Mouse (Mus musculus): Measurements from ENCODE around the gene Nptx2. TPM values are rescaled to one million over a fixed set of nuclear protein-coding genes. Genes with fewer than 3 reads are reported as not detected.
A peak's percentile ranks its signal among the peaks of the same experiment; 100 is the strongest.

Nptx2 gene
- total RNA-seq (2021) = under 1 TPM; 0.27 to 0.58 TPM
- long read RNA-seq, experiment 1 = 0 reads
- long read RNA-seq, experiment 2 = 0 reads

DNA sequence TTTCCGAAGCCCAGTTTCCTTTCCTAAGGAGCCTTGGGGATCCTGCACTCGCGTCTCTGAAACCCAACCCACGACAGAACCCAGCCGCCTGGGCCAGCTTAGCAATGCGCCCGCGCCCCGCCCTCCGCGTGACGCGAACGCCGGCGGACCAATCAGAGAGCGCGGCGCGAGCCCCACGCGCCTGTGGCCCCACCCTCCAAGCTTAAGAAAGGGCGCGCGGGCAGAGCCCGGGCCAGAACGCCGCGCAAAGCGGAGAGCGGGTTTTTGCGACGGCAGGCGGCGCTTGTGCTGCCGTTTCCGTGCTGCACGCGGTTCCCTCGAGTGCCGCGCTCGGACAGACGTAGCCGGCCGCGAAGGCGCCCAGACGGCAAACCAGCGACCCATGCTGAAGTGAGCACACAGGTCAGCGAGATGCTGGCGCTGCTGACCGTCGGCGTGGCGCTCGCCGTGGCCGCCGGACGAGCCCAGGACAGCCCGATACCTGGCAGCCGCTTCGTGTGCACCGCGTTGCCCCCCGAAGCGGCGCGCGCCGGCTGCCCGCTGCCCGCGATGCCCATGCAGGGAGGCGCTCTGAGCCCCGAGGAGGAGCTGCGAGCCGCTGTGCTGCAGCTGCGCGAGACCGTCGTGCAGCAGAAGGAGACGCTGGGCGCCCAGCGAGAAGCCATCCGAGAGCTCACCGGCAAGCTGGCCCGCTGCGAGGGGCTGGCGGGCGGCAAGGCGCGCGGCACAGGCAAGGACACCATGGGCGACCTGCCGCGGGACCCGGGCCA lies at the start of gene Nptx2:
Nptx2 (plus strand) TSS at position 250 of the 770 bp plus-strand sequence.
- DNase-seq (ENCODE audit: low spot score in 2 of 2) = peak; percentile 77 to 84

GRCm38 (mm10) chr5:144496481-144496880 lies 49.2 kb upstream of the Nptx2 start:
- DNase-seq (ENCODE audit: low spot score in 2 of 2) = no peak

- no peak for DNase-seq (ENCODE audit: low spot score in 2 of 2)
Measured at GRCm38 (mm10) chr5:144504239-144504638, 41.5 kb upstream of the Nptx2 start.

DNA sequence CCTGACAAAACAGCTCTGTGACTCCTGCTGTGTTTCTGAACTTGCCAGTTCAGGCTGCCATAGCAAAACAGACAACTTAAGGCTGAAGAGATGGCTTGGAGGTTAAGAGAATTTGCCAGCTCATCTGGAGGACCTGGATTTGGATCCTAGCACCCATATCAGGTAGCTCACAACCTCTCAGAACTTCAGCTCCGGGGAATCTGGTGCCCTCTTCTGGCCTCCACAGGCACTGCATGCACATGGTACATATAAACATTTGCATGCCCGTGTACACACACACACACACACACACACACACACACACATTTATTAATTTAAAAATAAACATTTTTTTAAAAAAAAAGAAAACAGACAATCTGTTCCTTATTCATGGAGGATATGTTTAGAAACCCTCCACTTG lies 40.0 kb upstream of the Nptx2 start:
- DNase-seq (ENCODE audit: low spot score in 2 of 2) = no peak

DNA sequence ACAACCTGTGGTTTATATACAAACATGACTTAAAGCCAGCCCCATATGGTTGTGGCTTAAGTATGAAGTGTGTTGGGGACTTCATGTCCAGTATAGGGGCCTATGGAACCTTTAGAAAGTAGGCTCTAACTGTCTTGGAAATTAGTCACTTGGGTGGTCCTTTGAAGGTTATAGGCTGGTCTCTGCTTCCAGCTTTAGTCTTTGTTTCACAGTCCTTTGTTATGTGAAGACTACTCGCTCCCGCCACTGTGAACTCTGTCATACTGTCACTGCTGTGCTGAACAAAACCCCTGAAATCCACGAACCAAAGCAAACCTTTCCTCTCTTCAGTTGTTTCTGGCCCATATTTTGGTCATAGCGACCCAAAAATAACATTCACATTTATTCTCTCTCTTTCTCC lies 39.5 kb upstream of the Nptx2 start:
- no peak for DNase-seq (ENCODE audit: low spot score in 2 of 2)

- no peak for DNase-seq (ENCODE audit: low spot score in 2 of 2)
Measured at GRCm38 (mm10) chr5:144506689-144507552, 38.8 kb upstream of the Nptx2 start.

DNA sequence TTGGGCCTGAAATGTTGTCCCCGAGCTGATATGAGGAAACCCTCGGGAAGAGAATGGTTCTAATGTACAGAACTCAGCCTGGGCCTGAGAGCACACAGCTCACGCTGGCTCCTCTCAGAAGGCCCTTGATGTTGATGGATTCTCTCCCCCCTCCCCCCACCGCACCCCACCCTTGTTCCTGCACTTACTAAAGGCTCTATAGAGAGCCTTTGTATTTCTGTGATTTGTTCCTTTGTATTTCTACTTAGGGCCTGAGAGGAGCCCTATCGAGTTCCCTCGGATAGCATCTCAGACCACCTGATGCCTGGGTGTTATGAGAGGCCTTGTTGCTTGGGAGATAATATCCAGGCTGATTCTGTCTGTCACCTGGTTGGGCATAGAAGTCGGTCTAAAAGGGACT lies 36.3 kb upstream of the Nptx2 start:
- DNase-seq (ENCODE audit: low spot score in 2 of 2) = no peak

DNA sequence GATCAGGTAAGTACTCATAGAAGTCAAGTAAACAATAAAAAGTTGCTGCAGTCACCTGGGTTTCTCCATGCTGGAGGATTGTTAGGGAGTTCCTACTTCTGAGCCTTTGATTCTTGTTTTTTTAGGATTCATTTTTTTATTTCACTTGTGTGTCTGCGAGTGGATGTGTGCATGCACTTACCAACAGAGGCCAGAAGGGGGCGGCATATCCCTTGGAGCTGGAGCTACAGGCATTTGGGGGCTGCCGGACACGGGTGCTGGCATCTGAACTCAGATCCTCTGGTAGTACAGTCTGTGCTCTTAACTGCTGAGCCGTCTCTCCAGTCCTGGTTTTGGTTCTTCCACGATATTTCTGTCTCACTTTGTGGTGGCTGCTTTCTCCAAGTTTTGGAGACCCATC lies 31.0 kb upstream of the Nptx2 start:
- DNase-seq (ENCODE audit: low spot score in 2 of 2) = no peak

- DNase-seq (ENCODE audit: low spot score in 2 of 2) = no peak
Measured at GRCm38 (mm10) chr5:144515241-144515640, 30.5 kb upstream of the Nptx2 start.

- DNase-seq (ENCODE audit: low spot score in 2 of 2) = no peak
Measured at GRCm38 (mm10) chr5:144520096-144520495, 25.6 kb upstream of the Nptx2 start.

DNA sequence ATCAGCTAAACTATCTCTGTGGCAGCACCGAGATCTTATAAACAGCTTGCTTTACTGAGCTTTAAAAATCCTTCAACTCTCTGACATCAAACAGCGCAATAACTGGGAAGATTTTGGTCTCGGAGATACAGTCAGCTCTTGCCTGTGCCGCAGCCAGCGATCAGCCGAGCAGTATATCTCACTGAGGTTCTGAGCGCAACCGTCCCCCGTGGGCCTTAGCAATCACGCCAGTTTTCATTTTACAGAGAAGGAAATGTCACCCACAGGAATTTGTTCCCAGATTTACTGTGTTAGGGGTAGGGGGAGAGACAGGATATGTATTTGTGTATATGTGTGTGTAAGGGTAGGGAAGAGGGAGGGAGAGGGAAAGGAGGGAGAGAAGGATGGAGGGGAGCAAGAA lies 20.9 kb upstream of the Nptx2 start:
- DNase-seq (ENCODE audit: low spot score in 2 of 2) = no peak

DNA sequence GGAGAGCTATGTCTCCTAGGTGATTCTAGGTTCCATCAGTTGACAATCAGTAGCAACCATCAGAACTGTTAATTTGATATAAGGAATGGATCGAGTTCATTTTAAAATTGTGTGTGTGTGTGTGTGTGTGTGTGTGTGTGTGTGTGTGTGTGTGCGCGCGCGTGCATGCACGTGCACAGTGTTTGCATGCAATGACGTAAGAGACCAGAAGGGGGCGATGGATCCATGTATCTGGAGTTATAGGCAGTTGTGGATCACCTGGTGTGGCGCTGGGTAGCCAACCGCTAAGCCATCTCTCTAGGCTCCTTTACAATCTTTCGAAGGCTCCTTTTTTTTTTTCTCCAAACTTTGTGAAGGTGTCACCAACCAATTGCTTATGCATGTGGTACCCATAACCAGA lies 16.6 kb upstream of the Nptx2 start:
- DNase-seq (ENCODE audit: low spot score in 2 of 2) = no peak

- DNase-seq (ENCODE audit: low spot score in 2 of 2) = no peak
Measured at GRCm38 (mm10) chr5:144542711-144543308, 2.9 kb upstream of the Nptx2 start.

DNA sequence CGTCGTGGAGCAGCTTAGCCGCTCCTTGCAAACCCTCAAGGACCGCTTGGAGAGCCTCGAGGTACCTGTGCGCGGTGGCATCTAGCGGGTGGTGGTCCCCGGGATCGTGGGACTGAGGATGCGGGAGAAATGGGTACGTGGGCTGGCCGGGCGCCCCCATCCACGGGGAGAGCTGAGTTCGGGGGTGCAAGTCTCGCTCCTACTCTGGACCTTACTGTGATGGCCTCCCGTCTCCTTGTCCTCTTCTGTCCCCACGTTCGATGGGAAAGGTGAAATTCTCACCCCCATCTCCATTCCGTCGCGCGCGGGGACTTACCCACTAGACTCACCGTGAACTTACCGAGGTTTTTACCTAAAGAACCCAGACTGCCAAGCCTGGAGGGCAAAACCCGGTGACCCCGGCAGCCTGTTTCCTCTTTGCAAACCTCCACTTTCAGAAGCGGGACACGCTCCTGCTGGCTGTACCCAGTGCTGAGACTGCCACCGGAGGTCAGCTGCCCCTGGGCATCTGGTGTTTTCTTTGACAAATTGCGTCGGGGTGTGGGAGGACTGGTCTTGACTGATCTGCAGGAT lies 807 bp downstream of the Nptx2 start:
- DNase-seq (ENCODE audit: low spot score in 2 of 2) = no peak

DNA sequence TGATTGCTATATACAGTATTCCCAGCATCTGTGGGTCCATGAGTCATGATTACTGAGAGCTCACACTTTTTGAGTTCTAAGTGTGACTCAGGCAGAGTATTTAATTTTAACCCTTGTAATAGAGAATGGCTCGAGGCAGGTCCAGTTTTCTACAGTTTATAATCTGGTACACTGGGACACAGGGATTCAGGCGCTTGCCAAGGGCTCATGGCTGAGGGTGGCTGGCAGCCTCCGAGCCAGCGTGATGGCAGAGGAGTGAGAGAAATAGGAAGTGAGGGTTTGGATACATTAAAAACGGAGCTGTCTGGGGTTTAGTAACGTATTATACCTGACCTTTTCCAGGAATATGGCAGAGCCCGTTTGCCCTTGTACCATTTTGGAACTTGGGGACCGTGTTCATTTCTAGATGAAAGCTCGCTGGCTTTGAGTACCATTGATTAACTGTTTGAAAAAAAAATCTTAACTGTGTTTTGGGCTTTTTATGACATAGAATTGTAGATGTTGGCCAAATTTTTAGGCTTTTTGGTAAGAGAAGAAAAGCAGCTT lies 1.7 kb downstream of the Nptx2 start:
- no peak for DNase-seq (ENCODE audit: low spot score in 2 of 2)

- no peak for DNase-seq (ENCODE audit: low spot score in 2 of 2)
Measured at GRCm38 (mm10) chr5:144548079-144548631, 2.5 kb downstream of the Nptx2 start.

DNA sequence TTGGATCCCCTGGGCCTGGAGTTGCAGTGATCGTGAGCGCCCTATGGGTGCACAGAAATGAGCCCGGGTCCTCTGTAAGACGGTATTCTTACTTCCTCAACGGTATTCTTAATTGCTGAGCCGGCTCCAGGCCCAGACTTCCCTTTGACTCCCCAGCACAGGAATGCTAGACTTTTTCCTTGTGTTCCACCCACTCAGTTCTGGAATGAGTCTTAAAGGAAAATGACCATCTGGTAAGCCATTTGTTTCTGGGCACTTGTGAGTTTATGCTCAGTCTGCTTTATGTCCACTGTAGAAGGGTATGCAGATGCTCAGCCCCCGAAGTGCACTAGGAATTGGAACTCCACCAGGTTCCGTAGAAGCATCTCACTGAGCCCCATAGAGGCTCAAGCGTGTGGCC lies 4.3 kb downstream of the Nptx2 start:
- no peak for DNase-seq (ENCODE audit: low spot score in 2 of 2)

- no peak for DNase-seq (ENCODE audit: low spot score in 2 of 2)
Measured at GRCm38 (mm10) chr5:144550622-144551137, 5.0 kb downstream of the Nptx2 start.

DNA sequence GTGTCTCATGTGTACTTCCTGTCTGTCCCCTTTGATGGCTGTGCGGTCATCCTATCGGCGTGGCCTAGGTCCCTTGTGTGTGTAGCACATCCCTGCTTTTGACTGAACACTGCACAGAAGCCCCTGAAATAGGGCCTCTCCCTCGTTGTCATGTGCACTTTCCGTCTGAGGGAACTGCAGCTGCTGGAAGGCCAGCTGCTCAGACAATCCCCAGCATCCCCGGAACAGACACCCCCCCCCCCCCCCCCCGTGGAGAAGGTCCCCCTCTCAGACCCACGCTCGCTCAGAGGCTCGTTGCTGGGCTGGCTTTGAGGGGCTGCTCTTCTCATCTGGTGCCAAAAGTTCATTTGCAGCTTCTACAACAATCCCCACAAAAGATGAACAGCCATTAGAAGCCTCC lies 11.0 kb downstream of the Nptx2 start:
- no peak for DNase-seq (ENCODE audit: low spot score in 2 of 2)

DNA sequence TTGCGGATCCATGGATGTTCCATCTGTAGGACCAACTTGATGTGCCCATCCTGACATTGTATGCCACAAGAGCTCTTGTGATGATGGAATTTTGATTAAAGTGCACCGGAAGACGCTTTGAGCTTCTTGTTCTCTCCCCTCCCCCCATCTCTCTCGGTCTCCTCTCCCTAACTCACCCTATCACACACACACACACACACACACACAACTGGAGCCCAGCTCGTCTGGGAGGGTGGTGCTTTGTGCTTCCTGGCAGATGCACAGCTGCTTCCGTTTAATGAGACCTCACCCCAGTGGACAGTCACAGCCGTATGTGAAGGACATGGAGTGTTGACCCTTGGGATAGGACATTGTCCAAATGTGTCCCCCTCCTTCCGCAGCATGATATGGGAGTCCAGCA lies 11.7 kb downstream of the Nptx2 start:
- DNase-seq (ENCODE audit: low spot score in 2 of 2) = no peak

GRCm38 (mm10) chr5:144558481-144558880 lies 12.8 kb downstream of the Nptx2 start:
- no peak for DNase-seq (ENCODE audit: low spot score in 2 of 2)
